Mouse (Mus musculus) CH12.LX (cell line): Measurements from ENCODE around the gene Shpk.

Source experiments
- CTCF ChIP-seq, 2 experiments: IDR thresholded peaks in 1 of 2; conservative IDR thresholded peaks in 1 of 2; 2 replicates each; pipeline ENCODE4 v1.5.1; 2011 to 2012; ENCODE audit warnings: low read depth in 2 of 2, low read length in 2 of 2, improper control_type of control experiment in 1 of 2, inconsistent platforms in 1 of 2, mild to moderate bottlenecking in 1 of 2, moderate library complexity in 1 of 2
- GABPA ChIP-seq: IDR thresholded peaks from 2 replicates; pipeline ENCODE4 v1.6.1; 2012; ENCODE audit warnings: low read depth, low read length, improper control_type of control experiment, inconsistent platforms; ENCODE audit not compliant: insufficient replicate concordance

- TF ChIP-seq CTCF (conservative IDR thresholded peaks at IDR 0.05 in 1 of 2, IDR thresholded peaks at IDR 0.05 in 1 of 2; ENCODE audit: low read depth in 2 of 2, low read length in 2 of 2) (no peak), GABPA (no peak)
Measured at GRCm38 (mm10) chr11:73161616-73162015, 37.6 kb upstream of the Shpk start.
